Mouse (Mus musculus) testis, adult 2 months (tissue): Measurements from ENCODE around the gene Fam71f2.

Experiments
- CTCF ChIP-seq: fragments of 200-500 bp; IDR thresholded peaks from 2 replicates; pipeline ENCODE4 v1.5.1; 2012; ENCODE audit warnings: low read depth, mild to moderate bottlenecking, inconsistent platforms, low read length, moderate library complexity; ENCODE audit not compliant: control insufficient read depth, insufficient read depth, insufficient replicate concordance
- POLR2A ChIP-seq: fragments of 200-500 bp; IDR thresholded peaks from 2 replicates; pipeline ENCODE4 v1.6.1; 2012; ENCODE audit warnings: low read depth, mild to moderate bottlenecking, inconsistent platforms, low read length, moderate library complexity; ENCODE audit not compliant: control insufficient read depth

DNA sequence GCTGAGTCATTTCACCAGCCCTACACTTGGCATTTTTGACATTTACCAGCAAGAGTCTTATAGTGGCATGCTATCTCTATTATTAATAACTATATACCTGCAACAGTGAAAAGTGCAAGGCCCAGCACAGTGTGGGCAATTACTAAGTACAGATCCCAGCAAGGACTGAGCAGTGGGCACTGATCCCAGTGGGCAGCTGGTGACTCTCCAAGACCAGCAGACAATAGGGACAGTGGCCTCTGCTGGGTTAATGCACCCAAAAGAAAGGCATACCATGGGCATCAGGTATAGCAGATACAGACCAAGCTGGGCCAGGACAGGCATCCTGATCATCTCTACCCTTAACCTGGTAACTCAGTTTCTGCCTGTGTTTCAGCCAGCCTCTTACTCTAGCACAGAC lies 23.9 kb downstream of the Fam71f2 start:
- TF ChIP-seq CTCF (no peak), POLR2A (no peak)
